10 mouse cellular contexts compared by ENCODE assay signal in genomic region chr9:62364831-62365230, GRCm38 (mm10). TPM values are rescaled to one million over a fixed set of nuclear protein-coding genes. Genes with fewer than 3 reads are reported as not detected.
DNase-seq lines count a peak whose midpoint lies in the region; ATAC-seq lines count a peak whose summit lies in the region.
"Had no signal": no experiment of that assay in that cellular context is flagged by ENCODE, and none has a peak within 500 bp of the region (broad histone marks: within the 10 kb centered on the region; RNA-seq: fewer than 3 reads in every experiment).

No protein-coding gene starts in this region.

- 0 out of 2 replicates have a peak overlapping the region, but pooled peaks have one; percentile 85 for H3K27ac ChIP-seq in heart, embryonic 15.5 days
- H3K27ac ChIP-seq in embryonic facial prominence, embryonic 15.5 days (replicated peaks) = 0 out of 2 replicates have a peak overlapping the region, but pooled peaks have one; percentile 11
- H3K27ac ChIP-seq: midbrain, embryonic 13.5 days had no signal

- no peaks in the 10 kb centered on the region for H3K9me3 ChIP-seq in heart, embryonic 15.5 days (replicated peaks)
- no peaks in the 10 kb centered on the region for H3K9me3 ChIP-seq in embryonic facial prominence, embryonic 15.5 days (replicated peaks)
- H3K9me3 ChIP-seq: liver, embryonic 12.5 days; midbrain, embryonic 13.5 days had no signal

- peaks cover 99% of the 10 kb centered on the region for H3K4me1 ChIP-seq in heart, embryonic 15.5 days (replicated peaks)
- peaks cover 100% of the 10 kb centered on the region for H3K4me1 ChIP-seq in embryonic facial prominence, embryonic 15.5 days

- WGBS in heart, embryonic 15.5 days = 68% methylated on average over 7 of the region's 7 CpGs
- WGBS in embryonic facial prominence, embryonic 15.5 days = 60% methylated on average over 7 of the region's 7 CpGs

- ATAC-seq in heart, embryonic 15.5 days (replicated peaks; ENCODE audit: insufficient number of reproducible peaks, insufficient read depth, low FRiP score, low read depth) = no peak
- no peak for ATAC-seq in embryonic facial prominence, embryonic 15.5 days (ENCODE audit: insufficient number of reproducible peaks, low FRiP score, low TSS enrichment, low read depth)
- ATAC-seq: liver, embryonic 12.5 days; midbrain, embryonic 13.5 days had no signal

- no peak for DNase-seq in heart, adult 11 months
- peak; percentile 55 for DNase-seq in 3T3-L1 (ENCODE audit: low read depth, low spot score)
- DNase-seq in MN1 (ENCODE audit: low spot score) = peak; percentile 53
- no peak for DNase-seq in urinary bladder, adult 2 months (ENCODE audit: low spot score)
- DNase-seq in thymus, postnatal 36 days = no peak
- DNase-seq: heart, postnatal 10 days had no signal

- H3K36me3 ChIP-seq in heart, embryonic 15.5 days = no peaks in the 10 kb centered on the region
- H3K36me3 ChIP-seq in embryonic facial prominence, embryonic 15.5 days = peaks cover 3% of the 10 kb centered on the region; the same call in 1 of the 2 replicates

- H3K4me2 ChIP-seq in heart, embryonic 15.5 days = no peak overlapping the region
- H3K4me2 ChIP-seq in embryonic facial prominence, embryonic 15.5 days (replicated peaks) = no peak overlapping the region

- no peak overlapping the region for H3K4me3 ChIP-seq in heart, embryonic 15.5 days
- no peak overlapping the region for H3K4me3 ChIP-seq in embryonic facial prominence, embryonic 15.5 days (replicated peaks)
- H3K4me3 ChIP-seq: liver, embryonic 12.5 days; midbrain, embryonic 13.5 days had no signal

- 0 out of 2 replicates have a peak overlapping the region, but pooled peaks have one; percentile 11 for H3K9ac ChIP-seq in heart, embryonic 15.5 days
- no peak overlapping the region for H3K9ac ChIP-seq in embryonic facial prominence, embryonic 15.5 days

- H3K27me3 ChIP-seq in heart, embryonic 15.5 days = no peaks in the 10 kb centered on the region
- H3K27me3 ChIP-seq in embryonic facial prominence, embryonic 15.5 days = no peaks in the 10 kb centered on the region
- H3K27me3 ChIP-seq: liver, embryonic 12.5 days; midbrain, embryonic 13.5 days had no signal

RNA-seq across cellular contexts. Expression of gene Anp32a, which starts 23.7 kb away (rescaled TPM):
- polyA plus RNA-seq in heart, embryonic 15.5 days (2015; fragmentation: Nextera tagmentation; extraction: Ambion mirVana) = 128 and 176 TPM in 2 replicates
- polyA plus RNA-seq in embryonic facial prominence, embryonic 15.5 days (2015; fragmentation: Nextera tagmentation; extraction: Ambion mirVana) = 185 and 200 TPM in 2 replicates
- 171 and 244 TPM in 2 replicates for polyA plus RNA-seq in urinary bladder, adult 2 months (2012; rRNA removed)

Comparison
In these comparisons a context has a peak if more than half of its experiments do, and no peak if none do; other contexts are left out.
1. DNase-seq: peak in 3T3-L1 (single experiment) and MN1 (single experiment); none in heart, adult 11 months (single experiment), urinary bladder, adult 2 months (single experiment) and thymus, postnatal 36 days (0 of 2).